Mouse (Mus musculus) embryo, embryonic 10 days (tissue): ENCODE data around the gene Ebf1.

ENCODE experiments used
- DNase-seq: peaks from one replicate; pipeline ENCODE4 v3.0.0-alpha.2; 2015; ENCODE audit warnings: low spot score

Gene Ebf1

DNA sequence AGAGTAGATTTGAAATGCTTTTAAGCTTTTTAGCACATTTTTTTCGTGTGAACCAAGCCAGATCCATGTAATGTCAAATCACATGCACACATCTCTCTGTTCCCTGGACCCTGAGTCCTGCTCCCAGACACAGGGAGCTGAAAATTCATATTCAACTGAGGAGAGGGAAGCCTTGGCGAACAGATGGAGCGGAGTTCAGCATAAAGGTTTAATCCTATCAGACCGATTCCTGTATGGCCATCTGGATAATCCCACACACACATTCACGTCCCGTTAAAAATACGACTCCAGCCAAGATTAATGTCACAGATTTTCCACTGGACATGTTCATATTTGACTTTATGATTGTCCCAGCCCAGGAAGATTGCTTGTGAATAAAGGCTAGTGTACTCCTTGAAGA lies 282.8 kb downstream of the Ebf1 start:
- no peak for DNase-seq

DNA sequence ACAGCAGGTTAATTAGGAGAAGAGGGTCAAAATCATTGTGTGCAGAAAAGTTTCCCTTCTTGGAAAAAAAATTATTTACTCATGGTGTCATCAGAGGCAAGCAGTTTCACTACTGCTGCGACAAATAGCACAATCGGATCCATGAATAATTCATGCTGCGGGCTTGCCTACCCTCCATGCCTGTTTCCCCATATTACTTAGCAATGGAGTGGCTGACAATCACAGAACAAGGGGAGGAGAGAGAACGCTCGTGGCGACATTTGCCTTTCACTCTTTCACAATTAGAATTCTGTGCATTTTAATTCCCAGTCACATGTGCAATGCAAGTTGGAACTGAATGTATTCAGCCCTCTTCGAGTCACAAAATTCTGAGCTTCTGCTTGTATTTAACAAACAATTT lies 283.4 kb downstream of the Ebf1 start:
- DNase-seq: peak; percentile 40

DNA sequence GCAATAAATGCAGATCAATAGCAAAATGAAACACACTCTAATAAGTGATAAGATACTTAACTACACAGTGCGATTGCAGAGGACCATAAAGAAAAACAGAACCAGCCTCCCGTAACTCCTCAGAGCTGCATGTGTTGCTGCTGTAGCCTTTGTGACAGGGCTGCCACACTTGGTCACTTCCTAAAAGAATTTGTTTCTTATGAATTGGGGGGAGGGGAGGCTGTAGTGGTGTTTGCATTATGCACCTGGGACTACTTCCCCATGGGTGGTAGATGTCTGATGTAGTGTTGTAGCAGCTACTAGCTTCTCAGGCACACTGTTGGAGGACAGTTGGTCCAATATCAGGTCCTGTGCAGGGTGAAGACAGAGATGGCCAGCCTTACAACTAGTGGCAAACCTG lies 284.6 kb downstream of the Ebf1 start:
- no peak for DNase-seq

- DNase-seq: no peak
Observed at GRCm38 (mm10) chr11:44902165-44902564, 285.0 kb downstream of the Ebf1 start.

GRCm38 (mm10) chr11:44904121-44904520 lies 287.0 kb downstream of the Ebf1 start:
- no peak for DNase-seq

DNA sequence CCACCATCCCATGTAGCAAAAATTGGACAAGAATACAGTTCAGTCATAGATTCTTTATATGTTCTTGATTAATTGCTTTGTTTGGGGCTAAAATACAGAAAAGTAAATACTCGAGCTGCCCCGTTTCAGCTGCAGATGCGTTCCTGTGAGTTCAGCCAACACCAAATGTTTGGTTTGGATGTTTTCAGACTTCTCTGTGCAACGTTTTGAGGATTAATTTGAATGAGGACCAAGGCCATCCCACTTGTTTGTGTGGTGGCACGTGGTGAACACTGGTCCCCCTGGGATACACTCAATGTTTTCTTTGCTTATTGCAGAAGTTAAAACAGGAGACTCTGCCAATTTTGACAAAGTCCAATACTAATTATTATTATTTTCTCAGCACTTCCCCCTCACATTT lies 289.3 kb downstream of the Ebf1 start:
- DNase-seq: no peak

GRCm38 (mm10) chr11:44911765-44912164 lies 294.6 kb downstream of the Ebf1 start:
- DNase-seq: no peak

DNA sequence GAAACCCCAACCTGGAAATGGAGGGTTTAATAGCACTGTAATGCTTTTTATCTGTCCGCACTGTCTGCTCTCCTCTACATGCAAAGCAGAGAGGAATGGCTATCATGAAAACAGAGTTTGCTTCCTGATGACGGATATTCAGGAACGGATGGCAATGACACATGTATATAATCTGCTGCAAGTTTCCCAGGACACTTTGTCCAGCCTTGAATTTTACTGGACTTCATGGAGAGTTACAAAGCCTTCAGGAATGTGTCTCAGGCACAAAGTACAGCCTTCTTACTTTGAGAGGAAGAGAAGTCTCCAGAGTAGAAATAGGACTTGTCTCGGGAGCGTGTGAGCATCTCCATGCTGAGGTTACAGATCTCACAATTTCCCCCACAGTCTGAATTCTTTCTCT lies 296.7 kb downstream of the Ebf1 start:
- DNase-seq: no peak

GRCm38 (mm10) chr11:44917059-44917458 lies 299.9 kb downstream of the Ebf1 start:
- DNase-seq: peak; percentile 39

DNA sequence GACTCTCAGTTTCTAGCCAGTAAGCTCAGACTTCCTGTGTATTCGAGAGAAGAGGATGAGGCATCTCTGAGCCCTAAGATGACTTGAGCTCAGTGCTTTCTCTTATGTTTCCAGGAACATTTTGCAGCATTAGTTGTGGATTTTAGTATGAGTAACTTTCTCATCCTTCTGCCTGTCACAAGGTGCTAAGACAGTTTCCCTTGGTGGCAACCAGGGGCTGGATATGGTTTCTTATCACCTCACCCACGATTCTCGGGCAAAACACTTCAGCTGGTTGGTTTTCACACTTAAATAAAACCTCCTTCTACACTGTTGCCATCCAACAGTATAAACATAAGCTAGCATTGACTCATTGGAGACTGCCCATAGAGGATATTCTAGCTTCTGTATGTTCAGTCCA lies 306.0 kb downstream of the Ebf1 start:
- no peak for DNase-seq

GRCm38 (mm10) chr11:44923868-44924508 lies 306.9 kb downstream of the Ebf1 start:
- DNase-seq: no peak

DNA sequence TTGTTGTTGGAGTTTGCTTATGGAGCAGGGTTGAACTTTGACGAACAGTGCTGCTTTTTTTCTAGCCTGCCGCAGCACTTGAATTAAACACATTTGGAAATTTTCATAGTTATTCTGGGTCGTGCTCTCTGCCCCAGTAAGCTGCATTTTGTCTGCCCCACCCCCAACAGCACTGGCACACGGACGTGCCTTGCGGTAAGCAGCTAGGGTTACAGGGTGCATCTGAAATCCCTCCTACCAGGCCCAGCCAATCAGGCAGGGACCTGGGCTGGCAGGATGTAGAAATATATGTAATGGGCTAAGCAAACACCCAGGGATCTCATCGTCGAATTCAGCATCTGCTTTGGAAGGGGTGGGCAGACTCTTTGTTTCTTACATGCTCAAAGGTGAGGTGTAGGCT lies 307.8 kb downstream of the Ebf1 start:
- DNase-seq: peak; percentile 39

DNA sequence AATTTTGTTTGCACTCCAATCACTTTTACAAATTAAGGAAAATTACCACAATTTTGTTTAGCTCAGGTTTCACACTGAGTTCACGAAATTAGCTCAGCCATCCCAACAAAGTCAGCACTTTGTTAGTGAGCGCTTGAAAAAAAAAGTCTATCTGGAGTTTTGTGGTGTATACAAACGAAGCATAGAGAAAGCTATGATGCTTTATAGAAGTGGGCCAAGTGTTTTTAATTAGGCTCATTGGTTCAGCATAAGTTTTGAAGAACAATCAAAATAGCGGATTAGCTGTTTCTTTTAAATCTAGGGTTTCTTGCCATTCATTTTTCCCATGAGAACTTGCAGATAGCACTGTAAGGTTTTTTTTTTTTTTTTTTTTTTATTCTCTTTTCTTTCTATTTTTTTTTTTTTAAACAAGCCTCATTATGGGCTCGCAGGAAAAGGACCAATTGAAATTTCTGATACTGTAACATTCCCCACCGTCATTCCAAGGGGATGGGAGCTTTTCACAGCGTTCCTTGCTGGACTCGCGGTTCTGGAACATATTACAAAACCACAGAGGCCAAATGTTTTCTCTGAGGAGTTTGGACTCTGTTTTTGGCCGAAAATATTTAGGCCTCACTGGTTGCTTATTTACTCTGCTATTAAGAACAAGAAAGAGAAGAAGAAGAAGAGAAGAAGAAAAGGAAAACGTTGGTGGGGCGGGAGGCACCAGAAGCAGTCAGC lies 308.8 kb downstream of the Ebf1 start:
- no peak for DNase-seq

DNA sequence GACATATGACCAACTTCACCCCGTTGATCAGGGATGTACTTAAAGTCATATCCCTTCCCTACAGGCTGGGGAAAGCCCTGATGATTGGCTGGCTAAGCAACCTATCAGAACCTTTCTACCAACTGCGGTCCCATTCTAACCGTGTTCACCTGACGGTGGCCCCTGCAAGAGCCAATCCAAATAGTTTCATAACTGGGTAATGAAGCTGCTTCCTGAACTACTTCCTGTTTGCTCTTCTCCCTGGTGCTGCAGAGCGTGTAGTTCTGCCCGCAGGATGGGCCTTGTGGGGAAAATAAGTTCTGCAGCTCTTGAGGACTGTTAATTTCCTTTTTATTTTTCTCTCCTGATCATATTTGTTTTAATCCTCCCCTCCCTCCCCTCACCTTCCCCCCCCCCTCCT lies 311.3 kb downstream of the Ebf1 start:
- DNase-seq: no peak

- DNase-seq: no peak
Observed at GRCm38 (mm10) chr11:44932942-44933483, 315.9 kb downstream of the Ebf1 start.

DNA sequence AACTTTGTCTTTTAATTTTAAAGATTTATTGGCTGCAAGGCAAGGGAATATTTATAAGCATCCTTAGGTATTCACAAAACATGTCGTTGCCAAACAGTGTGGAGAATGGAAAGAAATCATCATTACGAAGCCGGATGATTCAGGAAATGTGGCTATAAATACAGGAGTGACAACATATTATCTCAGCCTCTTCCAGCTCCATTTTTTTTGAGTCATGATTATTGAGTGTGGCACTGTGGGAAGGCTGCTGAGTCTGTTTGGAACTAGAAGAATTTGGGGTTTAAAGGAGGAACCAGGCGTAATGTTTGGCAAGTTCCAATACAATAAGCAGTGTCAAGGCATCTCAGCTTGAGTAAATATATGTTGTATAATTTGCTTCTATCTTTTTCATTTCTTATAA lies 326.7 kb downstream of the Ebf1 start:
- no peak for DNase-seq

- DNase-seq: no peak
Observed at GRCm38 (mm10) chr11:44944401-44944800, 327.3 kb downstream of the Ebf1 start.

DNA sequence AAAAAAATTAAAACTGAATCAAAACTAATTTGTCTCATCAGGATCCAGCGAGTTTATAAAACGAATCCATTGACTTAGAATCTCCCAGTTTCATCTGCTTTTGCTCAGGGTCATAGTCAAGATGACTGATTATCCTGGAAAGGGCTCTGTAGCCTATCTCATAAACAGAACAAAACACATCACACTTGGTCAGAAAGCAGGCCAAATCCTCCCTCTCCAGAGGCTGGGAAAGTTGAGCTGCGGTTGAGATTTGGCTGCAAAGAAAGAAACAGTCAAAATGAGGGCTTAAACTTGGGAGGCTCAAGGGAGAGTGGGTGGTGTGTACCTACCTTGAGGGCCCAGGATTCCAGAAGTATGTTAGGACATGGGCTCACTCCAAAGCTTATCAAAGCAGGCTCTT lies 329.5 kb downstream of the Ebf1 start:
- DNase-seq: no peak

- DNase-seq: no peak
Observed at GRCm38 (mm10) chr11:44948541-44948940, 331.4 kb downstream of the Ebf1 start.

GRCm38 (mm10) chr11:44949140-44949539 lies 332.0 kb downstream of the Ebf1 start:
- DNase-seq: no peak

- no peak for DNase-seq
Observed at GRCm38 (mm10) chr11:44950319-44950718, 333.2 kb downstream of the Ebf1 start.

GRCm38 (mm10) chr11:44951506-44951905 lies 334.4 kb downstream of the Ebf1 start:
- no peak for DNase-seq

GRCm38 (mm10) chr11:44953337-44953736 lies 336.2 kb downstream of the Ebf1 start:
- no peak for DNase-seq

GRCm38 (mm10) chr11:44953863-44954262 lies 336.7 kb downstream of the Ebf1 start:
- DNase-seq: no peak
